Mouse (Mus musculus): ENCODE data around the gene Pitpnm2. TPM values are rescaled to one million over a fixed set of nuclear protein-coding genes. Genes with fewer than 3 reads are reported as not detected.

Pitpnm2 gene
- polyA plus RNA-seq, 1 experiment from 2014 or later = 7.4 TPM

- H3K9ac ChIP-seq = no peak overlapping the region
- 0 out of 2 replicates have a peak overlapping the region, but pooled peaks have one; percentile 1 for H3K27ac ChIP-seq
- H3K27me3 ChIP-seq = 0 out of 2 replicates have a peak, but pooled peaks cover 3% of the 10 kb centered on the region
- 58% methylated on average over 10 of the region's 10 CpGs for WGBS
- ATAC-seq (ENCODE audit: low FRiP score) = no peak
- H3K4me1 ChIP-seq (replicated peaks) = peaks cover 53% of the 10 kb centered on the region
- H3K9me3 ChIP-seq = no peaks in the 10 kb centered on the region
- H3K36me3 ChIP-seq = no peaks in the 10 kb centered on the region
- H3K4me2 ChIP-seq = no peak overlapping the region
- H3K4me3 ChIP-seq = no peak overlapping the region
These were observed 174.7 kb downstream of the Pitpnm2 start for GRCm38 (mm10) chr5:124074845-124075307.

DNA sequence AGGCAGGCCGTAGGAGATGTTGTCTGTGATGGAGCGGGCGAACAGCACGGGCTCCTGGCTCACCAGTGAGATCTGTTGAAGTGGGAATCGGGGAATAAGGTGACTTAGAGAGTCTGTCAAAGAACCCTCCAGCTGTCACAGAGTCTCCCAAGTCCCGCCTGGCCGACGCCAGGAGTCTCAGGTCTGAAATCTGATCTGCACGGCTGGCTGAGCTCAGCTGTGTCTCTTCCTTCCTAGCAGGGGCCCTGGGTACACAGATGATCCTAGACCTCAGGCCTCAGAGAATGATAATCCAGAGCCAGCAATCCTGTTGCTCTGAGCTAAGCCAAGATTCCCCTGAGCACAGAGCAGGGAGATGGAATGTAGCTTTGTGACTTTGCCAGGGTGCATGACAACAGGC, 175.9 kb downstream of the Pitpnm2 start:
- no peak for ATAC-seq (ENCODE audit: low FRiP score)
- H3K36me3 ChIP-seq = no peaks in the 10 kb centered on the region
- H3K4me3 ChIP-seq = no peak overlapping the region
- peaks cover 41% of the 10 kb centered on the region for H3K4me1 ChIP-seq (replicated peaks)
- no peak overlapping the region for H3K4me2 ChIP-seq
- H3K9me3 ChIP-seq = no peaks in the 10 kb centered on the region
- H3K9ac ChIP-seq = no peak overlapping the region
- H3K27ac ChIP-seq = 0 out of 2 replicates have a peak overlapping the region, but pooled peaks have one; percentile 23
- 0 out of 2 replicates have a peak, but pooled peaks cover 3% of the 10 kb centered on the region for H3K27me3 ChIP-seq
- 53% methylated on average over 9 of the region's 9 CpGs for WGBS

DNA sequence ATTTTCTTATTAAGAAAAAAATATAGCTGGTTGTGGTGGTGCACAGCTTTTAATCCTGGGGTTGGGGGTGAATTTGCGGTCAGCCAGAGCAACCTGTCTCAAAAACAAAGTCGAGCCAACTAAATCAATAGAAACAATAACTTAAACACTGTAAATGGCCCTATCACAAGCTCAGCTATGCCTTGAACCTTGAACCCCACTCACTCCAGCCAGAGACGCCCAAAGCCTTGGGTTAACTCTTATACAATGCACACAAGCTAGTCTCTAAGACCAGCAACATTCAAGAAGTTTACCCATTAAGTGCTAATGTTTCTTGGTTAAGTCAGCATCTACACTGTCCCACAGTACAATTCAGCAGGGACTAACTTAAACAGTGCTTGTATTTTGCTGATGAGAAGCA, 179.9 kb downstream of the Pitpnm2 start:
- no peaks in the 10 kb centered on the region for H3K36me3 ChIP-seq
- no peak overlapping the region for H3K4me3 ChIP-seq
- H3K4me2 ChIP-seq = no peak overlapping the region
- H3K27me3 ChIP-seq = no peaks in the 10 kb centered on the region
- H3K4me1 ChIP-seq (replicated peaks) = peaks cover 13% of the 10 kb centered on the region
- no peak overlapping the region for H3K27ac ChIP-seq
- no peak overlapping the region for H3K9ac ChIP-seq
- 90% methylated on average over 3 of the region's 3 CpGs for WGBS
- no peak for ATAC-seq (ENCODE audit: low FRiP score)
- no peaks in the 10 kb centered on the region for H3K9me3 ChIP-seq

Other genes with a start within 250 kb of the Pitpnm2 start
- gene Vps37b, start 217.5 kb downstream of the Pitpnm2 start, polyA plus RNA-seq (2015; fragmentation: Nextera tagmentation; extraction: Ambion mirVana) = 79.3 and 84.7 TPM in 2 replicates
- 7.1 and 8.3 TPM in 2 replicates for gene Abcb9, start 154.0 kb downstream of the Pitpnm2 start, polyA plus RNA-seq (2015; fragmentation: Nextera tagmentation; extraction: Ambion mirVana)
- gene Ogfod2, start 137.5 kb downstream of the Pitpnm2 start, polyA plus RNA-seq (2015; fragmentation: Nextera tagmentation; extraction: Ambion mirVana) = 29.4 and 34.0 TPM in 2 replicates
- gene Arl6ip4, start 133.7 kb downstream of the Pitpnm2 start, polyA plus RNA-seq (2015; fragmentation: Nextera tagmentation; extraction: Ambion mirVana) = 71.7 and 75.1 TPM in 2 replicates
- 14.0 and 14.3 TPM in 2 replicates for gene Mphosph9, start 78.2 kb upstream of the Pitpnm2 start, polyA plus RNA-seq (2015; fragmentation: Nextera tagmentation; extraction: Ambion mirVana)
- gene 2810006K23Rik, start 78.3 kb upstream of the Pitpnm2 start, polyA plus RNA-seq (2015; fragmentation: Nextera tagmentation; extraction: Ambion mirVana) = 15.5 and 16.2 TPM in 2 replicates
- 67.9 and 68.6 TPM in 2 replicates for gene Cdk2ap1, start 113.3 kb upstream of the Pitpnm2 start, polyA plus RNA-seq (2015; fragmentation: Nextera tagmentation; extraction: Ambion mirVana)
- gene Sbno1, start 176.2 kb upstream of the Pitpnm2 start, polyA plus RNA-seq (2015; fragmentation: Nextera tagmentation; extraction: Ambion mirVana) = 108 and 115 TPM in 2 replicates
- 18.0 and 20.6 TPM in 2 replicates for gene Kmt5a, start 190.2 kb upstream of the Pitpnm2 start, polyA plus RNA-seq (2015; fragmentation: Nextera tagmentation; extraction: Ambion mirVana)
- gene Rilpl2, start 228.6 kb upstream of the Pitpnm2 start, polyA plus RNA-seq (2015; fragmentation: Nextera tagmentation; extraction: Ambion mirVana) = 21.2 and 23.8 TPM in 2 replicates
- 22.5 and 27.5 TPM in 2 replicates for gene Snrnp35, start 233.4 kb upstream of the Pitpnm2 start, polyA plus RNA-seq (2015; fragmentation: Nextera tagmentation; extraction: Ambion mirVana)

Data from hindbrain, embryonic 13.5 days (tissue).